Mouse (Mus musculus) intestine, postnatal 0 days (tissue): Measurements from ENCODE around the gene Hoxb7. TPM values are rescaled to one million over a fixed set of nuclear protein-coding genes. Genes with fewer than 3 reads are reported as not detected.

Source experiments
- ATAC-seq: fragments of 200-750 bp; cut with Nextera tagmentation; 2 replicates; pipeline ENCODE4 v1.8.0; 2017; ENCODE audit warnings: mild to moderate bottlenecking, moderate TSS enrichment, moderate library complexity
- H3K27ac ChIP-seq: fragments of 300-500 bp; sonication (generic); 2 replicates; pipeline ENCODE4 v1.5.1; 2014; ENCODE audit warnings: mild to moderate bottlenecking, low read depth, low read length, moderate library complexity
- H3K27me3 ChIP-seq: fragments of 300-500 bp; sonication (generic); replicated peaks from 2 replicates; pipeline ENCODE4 v1.6.1; 2014; ENCODE audit warnings: low read length, mixed read lengths; ENCODE audit not compliant: control insufficient read depth, insufficient read depth
- H3K36me3 ChIP-seq: fragments of 300-500 bp; sonication (generic); 2 replicates; pipeline ENCODE4 v1.6.1; 2014; ENCODE audit warnings: mild to moderate bottlenecking, moderate library complexity; ENCODE audit not compliant: control insufficient read depth, insufficient read depth
- H3K4me1 ChIP-seq: fragments of 300-500 bp; sonication (generic); replicated peaks from 2 replicates; pipeline ENCODE4 v1.6.1; 2014; ENCODE audit warnings: antibody characterized with exemption, low read length, mixed read lengths; ENCODE audit not compliant: control insufficient read depth, insufficient read depth
- H3K4me2 ChIP-seq: fragments of 300-500 bp; sonication (generic); replicated peaks from 2 replicates; pipeline ENCODE4 v1.6.1; 2014; ENCODE audit warnings: low read depth, mild to moderate bottlenecking, moderate library complexity
- H3K4me3 ChIP-seq: fragments of 300-500 bp; sonication (generic); 2 replicates; pipeline ENCODE4 v1.5.1; 2014; ENCODE audit warnings: low read depth, low read length
- H3K9ac ChIP-seq: fragments of 300-500 bp; sonication (generic); 2 replicates; pipeline ENCODE4 v1.6.1; 2014; ENCODE audit warnings: mild to moderate bottlenecking, low read depth, low read length
- H3K9me3 ChIP-seq: fragments of 300-500 bp; sonication (generic); 2 replicates; pipeline ENCODE4 v1.6.1; 2016; ENCODE audit warnings: mixed run types; ENCODE audit not compliant: control insufficient read depth
- CTCF ChIP-seq: sonication (generic); IDR thresholded peaks from 2 replicates; pipeline ENCODE4 v1.5.1; 2016; ENCODE audit warnings: low read depth, mild to moderate bottlenecking, control low read depth, antibody characterized with exemption, moderate library complexity
- WGBS: fragments of 180-500 bp; shearing (Covaris S2); extraction: QIAGEN DNeasy Blood & Tissue Kit; methylation state at CpG from one replicate; pipeline ENCODE4 v1.1.7; 2014; 5-methylcytosine and 5-hydroxymethylcytosine counted together
- polyA plus RNA-seq: library from polyadenylated mRNA; unstranded; fragments of >200 nt; fragmentation: Nextera tagmentation; extraction: Ambion mirVana; gene quantifications from 2 replicates; pipeline ENCODE4 v1.2.1, GENCODE M21; 2015

Hoxb7 gene
- polyA plus RNA-seq, 1 experiment from 2014 or later, result 8.5 TPM

DNA sequence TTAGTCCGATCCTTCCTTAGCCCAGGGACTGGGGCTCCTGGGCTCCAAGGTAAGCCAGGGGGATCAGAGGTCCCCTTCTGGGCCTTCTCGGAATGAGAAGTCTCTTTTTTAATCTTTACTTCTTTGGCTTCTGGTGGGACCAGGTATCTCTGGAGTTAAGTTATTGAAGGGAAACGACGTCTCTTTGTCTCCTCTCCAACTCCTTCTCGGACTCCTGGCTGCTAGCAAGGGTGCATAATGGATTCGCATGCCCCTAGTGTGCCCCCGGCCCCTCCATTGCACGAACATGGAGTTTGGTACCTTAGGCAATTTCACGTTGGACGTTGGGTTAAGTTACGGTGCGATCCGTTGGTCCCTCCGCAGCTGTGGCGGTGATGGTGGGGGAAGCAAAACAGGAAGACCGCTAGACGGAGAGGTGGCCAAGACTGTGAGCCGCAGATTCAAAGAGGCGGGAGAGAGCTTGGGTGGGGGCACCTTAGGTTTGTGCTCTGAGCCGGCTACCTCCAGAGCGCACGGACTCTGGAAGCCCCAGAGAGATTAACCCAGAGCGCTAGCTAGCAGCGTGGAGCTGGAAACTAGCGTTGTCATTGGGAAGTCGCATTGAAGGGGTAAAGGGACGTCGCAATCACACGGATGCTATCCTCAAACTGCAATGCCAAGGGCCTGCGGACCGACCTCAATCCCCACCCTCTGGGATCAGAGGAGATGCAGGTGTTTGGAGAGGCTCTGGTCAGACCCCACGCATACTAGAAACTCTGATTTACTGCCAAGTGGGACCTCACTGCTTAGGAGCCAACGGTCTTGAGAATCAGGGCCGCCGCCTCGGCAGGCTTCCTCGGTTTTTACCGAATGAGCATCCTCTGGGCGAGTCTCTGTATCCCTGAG, 31.1 kb upstream of the Hoxb7 start:
- Histone ChIP-seq H3K4me1 (no peaks in the 10 kb centered on the region), H3K27me3 (peaks cover 98% of the 10 kb centered on the region), H3K27ac (no peak overlapping the region), H3K9ac (no peak overlapping the region), H3K4me2 (peak overlapping the region; percentile 17), H3K36me3 (no peaks in the 10 kb centered on the region), H3K4me3 (0 out of 2 replicates have a peak overlapping the region, but pooled peaks have one; percentile 9), H3K9me3 (no peaks in the 10 kb centered on the region)
- ATAC-seq, result no peak
- TF ChIP-seq CTCF, result no peak
- 4% methylated on average over 39 of the region's 39 CpGs for WGBS

- H3K27me3 ChIP-seq, result peaks cover 98% of the 10 kb centered on the region
- no peak overlapping the region for H3K4me3 ChIP-seq
- no peak for ATAC-seq
- H3K27ac ChIP-seq, result no peak overlapping the region
- peak overlapping the region; percentile 0; the same call in 1 of the 2 replicates for H3K4me2 ChIP-seq
- H3K9ac ChIP-seq, result no peak overlapping the region
- 8% methylated on average over 14 of the region's 14 CpGs for WGBS
- H3K36me3 ChIP-seq, result no peaks in the 10 kb centered on the region
- TF ChIP-seq CTCF, result no peak
- H3K4me1 ChIP-seq, result no peaks in the 10 kb centered on the region
- no peaks in the 10 kb centered on the region for H3K9me3 ChIP-seq
Measured at GRCm38 (mm10) chr11:96255996-96256445, 30.4 kb upstream of the Hoxb7 start.

DNA sequence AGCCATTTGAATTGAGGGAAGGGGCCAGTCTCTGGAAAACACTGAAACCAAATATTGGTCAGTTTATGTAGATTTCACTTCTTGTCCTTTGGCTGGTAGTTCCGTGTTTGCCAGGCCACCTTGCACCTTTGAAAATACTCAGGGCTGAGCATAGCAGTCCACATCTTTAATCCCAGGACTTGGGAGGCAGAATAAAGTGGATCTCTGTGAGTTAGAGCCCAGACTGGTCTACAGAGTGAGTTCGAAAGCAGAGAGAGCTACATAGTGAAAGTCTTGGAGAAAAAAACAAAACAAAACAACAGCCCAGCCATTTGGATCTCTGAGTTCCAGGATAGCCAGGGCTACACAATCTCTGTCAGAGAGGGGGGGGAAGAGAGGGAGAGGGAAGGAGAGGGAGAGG, 29.3 kb upstream of the Hoxb7 start:
- ATAC-seq, result no peak
- Histone ChIP-seq H3K27ac (no peak overlapping the region), H3K4me1 (no peaks in the 10 kb centered on the region), H3K4me2 (no peak overlapping the region), H3K27me3 (peaks cover 98% of the 10 kb centered on the region), H3K4me3 (no peak overlapping the region), H3K9me3 (no peaks in the 10 kb centered on the region), H3K9ac (no peak overlapping the region), H3K36me3 (no peaks in the 10 kb centered on the region)
- WGBS, result 29% methylated on average over 2 of the region's 2 CpGs
- no peak for TF ChIP-seq CTCF

DNA sequence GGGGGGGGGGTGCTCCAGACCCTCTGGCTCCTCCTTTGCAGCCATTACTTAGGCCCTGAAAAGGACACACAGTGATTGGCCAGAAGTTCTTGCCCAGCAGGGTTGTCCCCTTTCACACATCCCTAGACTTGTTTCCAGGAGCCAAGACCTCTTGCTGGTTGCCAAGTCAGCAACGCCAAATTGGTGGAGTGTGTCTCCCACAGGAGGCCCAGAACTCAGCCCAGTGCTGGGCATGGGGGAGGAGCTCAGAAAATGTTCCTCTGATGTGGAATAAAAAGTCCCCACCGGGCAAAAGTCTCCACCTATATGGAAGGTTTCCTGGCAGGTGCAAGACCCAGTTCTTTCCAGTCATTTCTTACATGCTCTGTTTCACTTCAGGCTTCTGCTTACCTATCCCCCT, 27.4 kb upstream of the Hoxb7 start:
- WGBS, result 12% methylated on average over 2 of the region's 2 CpGs
- Histone ChIP-seq H3K27me3 (peaks cover 98% of the 10 kb centered on the region), H3K27ac (no peak overlapping the region), H3K9me3 (no peaks in the 10 kb centered on the region), H3K4me3 (no peak overlapping the region), H3K4me2 (no peak overlapping the region), H3K9ac (no peak overlapping the region), H3K36me3 (no peaks in the 10 kb centered on the region), H3K4me1 (no peaks in the 10 kb centered on the region)
- no peak for TF ChIP-seq CTCF
- ATAC-seq, result peak; percentile 17; the same call in 1 of the 2 replicates

- Histone ChIP-seq H3K27me3 (peaks cover 98% of the 10 kb centered on the region), H3K4me2 (no peak overlapping the region), H3K27ac (no peak overlapping the region), H3K4me3 (no peak overlapping the region), H3K4me1 (no peaks in the 10 kb centered on the region), H3K9ac (no peak overlapping the region), H3K36me3 (no peaks in the 10 kb centered on the region), H3K9me3 (no peaks in the 10 kb centered on the region)
- WGBS, result 4% methylated on average over 1 of the region's 1 CpGs
- no peak for TF ChIP-seq CTCF
- ATAC-seq, result peak; percentile 54; the same call in 1 of the 2 replicates
Measured at GRCm38 (mm10) chr11:96259511-96259910, 26.9 kb upstream of the Hoxb7 start.

- WGBS, result 6% methylated on average over 23 of the region's 23 CpGs
- Histone ChIP-seq H3K9ac (no peak overlapping the region), H3K36me3 (no peaks in the 10 kb centered on the region), H3K4me1 (no peaks in the 10 kb centered on the region), H3K4me3 (0 out of 2 replicates have a peak overlapping the region, but pooled peaks have one; percentile 1), H3K9me3 (no peaks in the 10 kb centered on the region), H3K27me3 (peaks cover 97% of the 10 kb centered on the region), H3K4me2 (no peak overlapping the region), H3K27ac (no peak overlapping the region)
- ATAC-seq, result peak; percentile 34
- TF ChIP-seq CTCF, result no peak
Measured at GRCm38 (mm10) chr11:96260310-96260970, 26.0 kb upstream of the Hoxb7 start.
